Mouse (Mus musculus) bone marrow, adult 2 months (tissue): ENCODE measurements around the gene Stx2.

Source experiments
- CTCF ChIP-seq: fragments of 200-500 bp; IDR thresholded peaks from 2 replicates; pipeline ENCODE4 v1.5.1; 2011; ENCODE audit warnings: low read length, control low read depth; ENCODE audit not compliant: control insufficient read depth, insufficient read depth
- POLR2A ChIP-seq: fragments of 200-500 bp; IDR thresholded peaks from 2 replicates; pipeline ENCODE4 v1.6.1; 2011; ENCODE audit warnings: low read depth, mild to moderate bottlenecking, control low read depth, low read length, borderline replicate concordance; ENCODE audit not compliant: control insufficient read depth

GRCm38 (mm10) chr5:128987141-128987954, 21.0 kb downstream of the Stx2 start:
- TF ChIP-seq CTCF (no peak), POLR2A (no peak)
